Mouse (Mus musculus) forebrain, embryonic 14.5 days (tissue): ENCODE results near the gene Samd4b. TPM values are rescaled to one million over a fixed set of nuclear protein-coding genes. Genes with fewer than 3 reads are reported as not detected.
"Not testable (repeated sequence)": the region's sequence is repeated elsewhere in the genome, so short reads cannot be mapped to it uniquely, and the experiment has no call there.

Experiments used
- ATAC-seq: fragments of 200-750 bp; cut with Nextera tagmentation; 2 replicates; pipeline ENCODE4 v1.8.0; 2017; ENCODE audit warnings: mild to moderate bottlenecking, moderate library complexity
- DNase-seq: peaks from one replicate; pipeline ENCODE4 v3.0.0-alpha.2; 2015; ENCODE audit warnings: low spot score
- H3K27ac ChIP-seq: fragments of 300-500 bp; sonication (generic); 2 replicates; pipeline ENCODE4 v1.5.1; 2014; ENCODE audit warnings: low read depth, mild to moderate bottlenecking, control low read depth, low read length, moderate library complexity
- H3K27me3 ChIP-seq: fragments of 300-500 bp; sonication (generic); replicated peaks from 2 replicates; pipeline ENCODE4 v1.6.1; 2014; ENCODE audit warnings: low read length, control low read depth, mixed read lengths; ENCODE audit not compliant: control insufficient read depth, insufficient read depth
- H3K36me3 ChIP-seq: fragments of 300-500 bp; sonication (generic); 2 replicates; pipeline ENCODE4 v1.6.1; 2014; ENCODE audit warnings: low read length, control low read depth; ENCODE audit not compliant: control insufficient read depth, insufficient read depth
- H3K4me1 ChIP-seq: fragments of 300-500 bp; sonication (generic); 2 replicates; pipeline ENCODE4 v1.6.1; 2014; ENCODE audit warnings: antibody characterized with exemption, low read length, control low read depth; ENCODE audit not compliant: control insufficient read depth, insufficient read depth
- H3K4me2 ChIP-seq: fragments of 300-500 bp; sonication (generic); 2 replicates; pipeline ENCODE4 v1.6.1; 2014; ENCODE audit warnings: mild to moderate bottlenecking, control low read depth, low read length
- H3K4me3 ChIP-seq: fragments of 300-500 bp; sonication (generic); 2 replicates; pipeline ENCODE4 v1.5.1; 2014; ENCODE audit warnings: low read depth, low read length, control low read depth
- H3K9ac ChIP-seq: fragments of 300-500 bp; sonication (generic); 2 replicates; pipeline ENCODE4 v1.6.1; 2014; ENCODE audit warnings: mild to moderate bottlenecking, low read length, control low read depth, moderate library complexity
- H3K9me3 ChIP-seq: fragments of 300-500 bp; sonication (generic); replicated peaks from 2 replicates; pipeline ENCODE4 v1.6.1; 2016; ENCODE audit warnings: low read length, control low read depth, mixed read lengths; ENCODE audit not compliant: control insufficient read depth
- WGBS: fragments of 180-500 bp; shearing (Covaris S2); extraction: QIAGEN DNeasy Blood & Tissue Kit; methylation state at CpG from one replicate; pipeline ENCODE4 v1.1.7; 2014; 5-methylcytosine and 5-hydroxymethylcytosine counted together
- polyA plus RNA-seq: library from polyadenylated mRNA; unstranded; fragments of >200 nt; fragmentation: Nextera tagmentation; extraction: Ambion mirVana; gene quantifications from 2 replicates; pipeline ENCODE4 v1.2.1, GENCODE M21; 2014

Samd4b gene
- polyA plus RNA-seq, 1 experiment from 2014 or later = 20.1 TPM

GRCm38 (mm10) chr7:28510405-28510974 is 87.5 kb downstream of the Samd4b start, which contains the start of gene Ifnl2:
Ifnl2 (minus strand) TSS chr7:28510455.
- not testable (repeated sequence) for H3K36me3 ChIP-seq, H3K9me3 ChIP-seq, ATAC-seq, H3K4me1 ChIP-seq, DNase-seq, H3K4me2 ChIP-seq, H3K27ac ChIP-seq, H3K27me3 ChIP-seq, H3K4me3 ChIP-seq, H3K9ac ChIP-seq
- 60% methylated on average over 8 of the region's 8 CpGs for WGBS

GRCm38 (mm10) chr7:28509121-28509520 is 88.8 kb downstream of the Samd4b start:
- H3K4me2 ChIP-seq, H3K9me3 ChIP-seq, H3K4me1 ChIP-seq, H3K27ac ChIP-seq, H3K36me3 ChIP-seq, H3K9ac ChIP-seq, DNase-seq, H3K4me3 ChIP-seq, H3K27me3 ChIP-seq, ATAC-seq: not testable (repeated sequence)
- 100% methylated on average over 1 of the region's 2 CpGs for WGBS

- Histone ChIP-seq H3K9me3 (0 out of 2 replicates have a peak, but pooled peaks cover 3% of the 10 kb centered on the region), H3K4me3 (no peak overlapping the region), H3K36me3 (no peaks in the 10 kb centered on the region), H3K27me3 (no peaks in the 10 kb centered on the region; the same call in 1 of the 2 replicates), H3K9ac (no peak overlapping the region), H3K4me1 (no peaks in the 10 kb centered on the region), H3K4me2 (no peak overlapping the region), H3K27ac (no peak overlapping the region)
- DNase-seq (no peak), ATAC-seq (no peak)
- WGBS = 8% methylated on average over 5 of the region's 5 CpGs
Measured at GRCm38 (mm10) chr7:28505585-28505984, 92.4 kb downstream of the Samd4b start.

- H3K4me3 ChIP-seq = no peak overlapping the region
- ATAC-seq = no peak
- 67% methylated on average over 11 of the region's 11 CpGs for WGBS
- no peak overlapping the region for H3K27ac ChIP-seq
- peak; percentile 17 for DNase-seq
- H3K4me1 ChIP-seq = no peaks in the 10 kb centered on the region
- no peak overlapping the region for H3K9ac ChIP-seq
- no peaks in the 10 kb centered on the region for H3K27me3 ChIP-seq
- H3K36me3 ChIP-seq = no peaks in the 10 kb centered on the region
- H3K4me2 ChIP-seq = no peak overlapping the region
- no peaks in the 10 kb centered on the region for H3K9me3 ChIP-seq
Measured at GRCm38 (mm10) chr7:28495426-28495825, 102.5 kb downstream of the Samd4b start.

- 88% methylated on average over 8 of the region's 8 CpGs for WGBS
- ATAC-seq (no peak), DNase-seq (no peak)
- Histone ChIP-seq H3K4me2 (no peak overlapping the region), H3K36me3 (no peaks in the 10 kb centered on the region), H3K9ac (no peak overlapping the region), H3K4me3 (no peak overlapping the region), H3K9me3 (no peaks in the 10 kb centered on the region), H3K27ac (no peak overlapping the region), H3K4me1 (peaks cover 4% of the 10 kb centered on the region; the same call in 1 of the 2 replicates), H3K27me3 (no peaks in the 10 kb centered on the region)
Measured at GRCm38 (mm10) chr7:28492310-28492709, 105.6 kb downstream of the Samd4b start.

DNA sequence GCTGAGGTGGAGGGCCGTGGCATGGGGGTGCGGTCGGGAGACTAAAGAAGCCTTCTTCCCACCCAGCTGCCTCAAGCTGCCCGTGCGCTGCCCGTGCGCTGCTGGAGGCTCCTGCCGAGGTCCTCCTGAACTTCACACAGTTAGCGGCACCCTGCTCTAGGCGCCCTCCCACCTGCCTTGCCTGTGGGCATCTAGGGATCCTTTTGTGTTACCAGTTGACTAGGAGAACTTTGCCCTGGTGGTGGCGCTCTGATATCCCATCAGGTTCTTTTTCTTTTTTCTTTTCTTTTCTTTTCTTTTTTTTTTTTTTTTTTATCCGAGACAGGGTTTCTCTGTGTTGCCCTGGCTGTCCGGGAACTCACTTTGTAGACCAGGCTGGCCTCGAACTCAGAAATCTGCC is 107.0 kb downstream of the Samd4b start:
- ATAC-seq (no peak), DNase-seq (no peak)
- Histone ChIP-seq H3K27me3 (no peaks in the 10 kb centered on the region), H3K27ac (no peak overlapping the region), H3K9me3 (no peaks in the 10 kb centered on the region), H3K36me3 (no peaks in the 10 kb centered on the region), H3K4me3 (no peak overlapping the region), H3K4me1 (peaks cover 4% of the 10 kb centered on the region; the same call in 1 of the 2 replicates), H3K9ac (no peak overlapping the region), H3K4me2 (no peak overlapping the region)
- WGBS = 40% methylated on average over 14 of the region's 14 CpGs

- no peaks in the 10 kb centered on the region for H3K36me3 ChIP-seq
- 5% methylated on average over 10 of the region's 10 CpGs for WGBS
- H3K4me3 ChIP-seq = no peak overlapping the region
- DNase-seq (peak; percentile 38), ATAC-seq (no peak)
- no peaks in the 10 kb centered on the region for H3K27me3 ChIP-seq
- no peak overlapping the region for H3K27ac ChIP-seq
- no peak overlapping the region for H3K4me2 ChIP-seq
- H3K4me1 ChIP-seq = peaks cover 4% of the 10 kb centered on the region; the same call in 1 of the 2 replicates
- no peak overlapping the region for H3K9ac ChIP-seq
- no peaks in the 10 kb centered on the region for H3K9me3 ChIP-seq
Measured at GRCm38 (mm10) chr7:28490410-28490809, 107.5 kb downstream of the Samd4b start.

- WGBS = 3% methylated on average over 16 of the region's 16 CpGs
- Histone ChIP-seq H3K4me1 (peaks cover 4% of the 10 kb centered on the region; the same call in 1 of the 2 replicates), H3K27me3 (no peaks in the 10 kb centered on the region), H3K36me3 (no peaks in the 10 kb centered on the region), H3K4me3 (peak overlapping the region; percentile 14; the same call in 1 of the 2 replicates), H3K9ac (no peak overlapping the region), H3K4me2 (peak overlapping the region; percentile 36), H3K27ac (no peak overlapping the region), H3K9me3 (no peaks in the 10 kb centered on the region)
- DNase-seq (no peak), ATAC-seq (no peak)
Measured at GRCm38 (mm10) chr7:28488030-28488491, 109.9 kb downstream of the Samd4b start.

DNA sequence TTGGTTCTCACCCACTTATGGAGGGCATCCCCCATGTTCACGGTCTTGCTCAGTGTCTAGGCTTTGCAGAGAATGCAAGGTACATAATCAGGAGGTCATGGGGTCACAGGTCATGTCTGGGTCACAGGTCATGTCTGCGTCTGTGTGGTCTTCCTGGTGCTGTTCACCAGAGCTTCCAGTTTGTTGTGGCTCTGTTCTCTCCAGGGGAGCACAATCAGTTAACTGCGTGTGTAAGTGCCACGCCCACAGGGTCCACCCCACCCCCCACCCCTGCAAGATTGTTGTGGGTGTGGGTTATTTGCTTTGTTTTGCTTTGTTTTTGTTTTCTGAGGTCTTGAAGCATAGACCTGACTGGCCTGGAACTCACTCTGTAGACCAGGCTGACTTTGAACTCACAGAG is 113.8 kb downstream of the Samd4b start:
- Histone ChIP-seq H3K27me3 (no peaks in the 10 kb centered on the region), H3K4me2 (no peak overlapping the region), H3K36me3 (no peaks in the 10 kb centered on the region), H3K4me3 (no peak overlapping the region), H3K4me1 (peaks cover 4% of the 10 kb centered on the region; the same call in 1 of the 2 replicates), H3K27ac (no peak overlapping the region), H3K9ac (no peak overlapping the region), H3K9me3 (no peaks in the 10 kb centered on the region)
- DNase-seq (no peak), ATAC-seq (no peak)
- WGBS = 48% methylated on average over 4 of the region's 4 CpGs
